Mouse (Mus musculus) fibroblast of lung, adult 2 months (primary cell): ENCODE results near the gene Sestd1.

Experiments used
- DNase-seq: peaks from one replicate; pipeline ENCODE4 v3.0.0-alpha.2; 2011; ENCODE audit warnings: low read depth

Sestd1 gene

DNA sequence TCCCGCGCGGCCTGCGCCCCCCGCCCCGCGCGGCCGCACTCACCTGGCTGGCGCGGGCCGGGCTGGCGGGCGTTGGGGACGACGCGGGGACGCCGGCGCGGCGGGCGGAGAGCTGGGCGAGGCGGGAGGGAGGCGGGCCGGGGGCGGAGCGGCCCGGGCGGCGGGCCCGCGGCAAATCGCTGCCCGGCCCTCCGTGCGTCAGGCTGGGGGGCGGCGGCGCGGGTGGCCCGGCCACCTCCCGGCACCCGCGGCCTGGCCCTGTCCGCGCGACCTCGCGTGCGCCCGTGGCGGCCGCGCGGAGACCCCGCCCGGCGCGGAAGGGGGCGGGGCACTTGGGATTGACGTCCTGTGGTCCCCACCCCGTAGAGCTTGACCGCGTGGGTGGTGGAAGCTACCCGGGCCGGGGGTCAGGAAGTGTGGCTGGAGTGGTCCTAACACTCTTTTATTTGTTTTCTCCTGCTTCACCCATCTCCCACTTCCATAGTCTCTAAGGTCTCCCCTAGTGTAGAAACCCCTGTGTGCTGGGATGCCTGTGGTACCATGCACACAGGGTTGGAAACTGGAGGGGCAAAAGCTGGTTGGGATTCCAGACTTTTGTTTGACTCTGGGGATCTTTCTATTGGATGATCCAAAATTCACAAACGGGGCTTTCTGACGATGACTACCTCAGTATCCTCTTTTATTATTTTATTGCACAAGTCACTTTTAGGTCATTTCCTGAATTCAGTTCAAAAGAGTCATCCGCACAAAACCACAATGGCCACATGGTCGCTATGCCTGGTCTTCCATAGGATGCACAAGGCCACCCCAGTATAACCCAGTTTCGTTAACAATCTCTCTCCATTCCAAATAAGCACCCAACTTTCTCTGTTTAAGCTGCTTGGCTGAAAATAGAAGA, at the start of gene Sestd1:
Sestd1 (minus strand) TSS at position 81 of the 898 bp plus-strand sequence.
- no peak for DNase-seq

DNA sequence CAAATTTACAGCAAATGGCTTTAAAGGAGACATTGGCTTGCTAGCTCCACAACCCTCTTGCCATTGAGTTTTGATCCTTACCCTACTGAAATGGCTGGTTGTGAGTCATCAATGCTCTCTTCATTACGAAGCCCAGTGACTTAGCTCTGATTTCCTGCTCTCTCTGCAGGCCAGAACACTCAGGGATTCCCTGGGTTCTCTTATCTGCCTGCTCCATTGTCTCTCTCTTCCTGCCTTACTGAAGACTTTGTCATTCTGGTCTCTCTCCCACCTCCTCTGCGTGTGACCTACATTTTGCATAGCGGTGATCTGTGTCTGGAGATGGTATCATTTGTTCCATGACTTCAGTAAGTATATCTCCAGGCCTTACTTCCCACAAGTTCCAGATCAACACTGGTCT, 46.9 kb upstream of the Sestd1 start:
- no peak for DNase-seq

DNA sequence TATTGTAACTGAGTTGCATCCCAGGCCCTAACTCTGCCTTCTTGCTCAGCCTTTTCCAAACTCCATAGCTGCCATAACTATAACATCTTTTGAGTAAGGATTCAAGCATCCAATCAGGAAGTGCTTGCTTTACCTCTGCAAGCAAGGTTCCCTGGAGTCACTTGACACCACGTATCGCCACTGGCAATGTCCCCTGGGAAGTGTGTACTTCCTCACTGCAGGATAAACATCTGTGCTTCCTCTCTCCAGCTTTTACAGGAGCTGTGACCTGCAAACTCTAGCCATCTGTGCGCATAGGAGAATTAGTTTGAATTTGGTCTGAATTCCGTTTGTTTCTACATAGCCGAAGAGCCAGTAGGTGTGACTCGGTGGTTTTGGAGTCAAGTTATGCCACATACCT, 43.3 kb upstream of the Sestd1 start:
- no peak for DNase-seq

DNA sequence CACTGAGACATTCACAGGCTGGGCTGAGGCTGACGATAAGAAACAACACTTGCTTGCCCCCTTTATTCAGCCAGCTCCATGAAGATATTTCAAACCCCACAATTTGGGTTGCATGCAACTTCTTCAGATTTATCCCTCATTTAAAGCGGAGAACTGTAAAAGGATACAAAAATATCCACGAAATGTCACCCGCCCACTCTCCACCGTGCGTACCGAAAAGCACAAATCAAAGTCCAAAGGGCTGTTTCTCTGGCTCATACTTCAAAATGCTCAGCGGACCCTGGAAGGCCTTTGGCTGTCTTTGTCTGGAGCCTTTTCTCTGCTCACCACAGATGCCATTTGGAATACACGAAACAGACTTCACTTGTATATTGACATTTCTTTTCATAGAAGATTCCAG, 42.8 kb upstream of the Sestd1 start:
- DNase-seq: no peak

DNA sequence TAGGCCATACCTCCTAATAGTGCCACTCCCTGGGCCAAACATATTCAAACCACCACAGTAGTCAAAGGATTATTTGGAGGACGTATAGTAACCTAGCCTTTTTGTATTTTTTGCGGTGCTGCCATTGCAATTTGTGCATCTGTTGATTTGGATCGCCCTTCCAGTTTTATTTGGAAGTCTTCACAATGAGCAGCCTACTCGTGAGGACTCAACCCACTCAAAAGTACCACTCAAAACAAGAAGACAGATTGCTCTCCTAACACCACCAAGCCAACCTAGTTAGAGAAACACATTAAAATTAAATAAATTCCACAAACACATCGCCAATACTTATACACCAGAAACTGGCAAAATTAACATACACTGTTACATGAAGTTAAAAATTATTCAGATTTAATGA, 38.8 kb upstream of the Sestd1 start:
- no peak for DNase-seq

DNA sequence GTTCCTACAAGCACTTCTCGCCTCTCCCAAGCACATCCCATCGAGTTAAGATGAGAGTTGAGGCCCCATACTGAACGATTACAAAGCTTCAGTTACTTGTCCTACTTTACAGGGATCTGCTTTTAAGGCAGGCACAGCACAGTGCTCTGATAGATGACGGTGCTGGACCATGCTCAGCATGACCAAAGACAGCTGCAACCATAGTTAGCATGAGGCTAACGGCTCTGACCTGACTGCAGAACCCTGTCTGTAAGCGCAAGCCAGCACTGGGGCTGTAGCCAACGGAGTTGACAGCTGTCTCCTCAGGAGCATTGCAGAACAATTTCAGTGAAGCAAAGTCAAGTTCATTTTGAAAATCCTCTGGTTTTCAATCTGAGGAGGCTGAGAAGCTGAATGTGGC, 36.6 kb upstream of the Sestd1 start:
- DNase-seq: no peak

DNA sequence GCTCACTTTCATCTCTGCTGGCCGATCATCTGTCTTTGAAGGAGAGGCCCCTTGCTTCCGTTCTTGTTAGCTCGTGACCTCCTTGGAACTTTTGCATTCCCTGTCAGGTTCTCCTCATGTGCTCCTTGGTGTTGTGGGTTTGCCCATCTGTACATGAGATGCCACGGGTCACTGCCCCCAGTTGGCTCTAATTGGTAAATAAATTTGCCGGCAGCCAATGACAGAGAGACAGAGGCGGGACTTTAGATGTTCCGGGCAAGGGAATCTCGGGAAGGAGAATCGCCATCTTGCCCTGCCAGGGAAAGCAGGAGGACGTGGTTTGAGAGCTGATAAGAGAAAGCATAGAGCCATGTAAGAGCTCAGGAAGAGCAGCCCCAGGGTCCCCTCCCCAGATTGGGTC, 33.5 kb upstream of the Sestd1 start:
- DNase-seq: no peak

DNA sequence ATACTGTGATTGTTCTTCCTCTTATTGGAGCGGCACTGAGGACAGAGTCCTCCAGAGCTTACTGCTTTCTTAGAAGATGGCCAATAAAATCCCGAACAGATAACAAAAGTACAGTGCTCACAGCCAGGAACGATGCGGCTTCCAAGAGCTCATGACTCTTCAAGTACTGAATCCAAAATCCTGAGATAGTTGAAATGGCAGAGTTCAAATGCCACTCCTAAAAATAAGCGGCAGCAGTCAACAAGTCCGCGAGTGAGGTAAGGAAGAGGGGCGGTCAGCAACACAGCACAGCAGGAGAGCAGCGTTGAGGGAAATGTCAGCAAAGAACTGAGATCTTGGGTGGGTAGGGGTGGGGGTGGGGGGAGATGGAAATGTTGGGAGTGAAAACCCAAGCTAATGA, 32.2 kb upstream of the Sestd1 start:
- no peak for DNase-seq

DNA sequence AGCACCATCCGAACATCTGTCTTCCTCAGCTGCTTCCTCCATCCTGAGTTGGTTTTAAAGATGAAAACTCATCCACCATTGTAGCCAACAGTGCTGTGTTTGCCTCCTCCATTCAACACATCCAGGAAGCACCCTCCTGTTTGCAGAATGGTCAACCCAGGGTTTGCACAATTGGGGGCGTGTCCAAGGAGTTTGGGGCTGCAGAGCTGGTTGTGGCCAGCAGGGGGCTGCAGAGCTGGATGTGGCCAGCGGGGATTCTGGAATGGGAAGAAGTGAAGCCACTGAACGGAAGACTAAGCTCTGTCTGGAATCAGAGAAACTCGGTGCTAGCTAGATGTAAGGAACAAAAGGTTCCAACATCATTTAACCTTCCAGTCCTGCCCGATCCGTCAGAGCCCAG, 28.9 kb upstream of the Sestd1 start:
- no peak for DNase-seq

DNA sequence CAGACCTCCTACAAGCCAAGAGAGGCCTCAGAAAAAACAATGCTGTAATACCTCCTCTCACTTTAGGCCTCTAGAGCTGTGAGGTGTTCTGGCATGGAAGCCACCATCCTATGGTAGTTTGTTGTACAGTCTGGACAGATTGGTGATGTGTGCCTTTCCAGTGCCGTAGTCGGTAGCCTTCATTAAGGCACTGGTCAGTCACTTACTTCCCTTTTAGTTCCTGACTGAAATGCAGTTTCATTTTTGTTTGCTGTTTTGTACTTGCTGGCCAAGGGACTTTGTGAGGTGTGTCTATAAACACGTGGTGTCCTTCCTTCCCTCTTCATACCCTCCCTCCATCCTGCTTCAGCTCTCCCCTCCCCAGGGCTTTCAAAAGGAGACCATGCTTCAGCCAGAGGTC, 24.1 kb upstream of the Sestd1 start:
- no peak for DNase-seq

DNA sequence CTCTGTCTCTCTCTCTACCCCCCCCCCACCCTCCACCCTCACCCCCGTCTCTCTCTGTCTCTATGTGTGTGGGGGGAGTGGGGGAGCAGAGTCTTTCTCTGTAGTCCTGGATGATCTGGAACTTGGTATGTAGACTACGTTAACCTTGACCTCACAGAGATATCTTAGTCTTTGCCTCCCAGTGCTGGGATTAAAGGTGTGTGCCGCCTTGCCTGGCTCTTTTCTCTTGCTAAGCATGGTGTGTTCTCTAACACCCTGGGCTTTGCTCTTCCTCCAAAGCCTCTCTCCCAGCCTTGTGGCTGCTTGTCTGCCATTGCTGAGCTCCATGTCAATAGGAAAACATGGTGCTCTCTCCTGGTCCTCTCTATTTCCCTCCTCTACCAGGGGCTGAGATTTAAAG, 23.3 kb upstream of the Sestd1 start:
- no peak for DNase-seq

DNA sequence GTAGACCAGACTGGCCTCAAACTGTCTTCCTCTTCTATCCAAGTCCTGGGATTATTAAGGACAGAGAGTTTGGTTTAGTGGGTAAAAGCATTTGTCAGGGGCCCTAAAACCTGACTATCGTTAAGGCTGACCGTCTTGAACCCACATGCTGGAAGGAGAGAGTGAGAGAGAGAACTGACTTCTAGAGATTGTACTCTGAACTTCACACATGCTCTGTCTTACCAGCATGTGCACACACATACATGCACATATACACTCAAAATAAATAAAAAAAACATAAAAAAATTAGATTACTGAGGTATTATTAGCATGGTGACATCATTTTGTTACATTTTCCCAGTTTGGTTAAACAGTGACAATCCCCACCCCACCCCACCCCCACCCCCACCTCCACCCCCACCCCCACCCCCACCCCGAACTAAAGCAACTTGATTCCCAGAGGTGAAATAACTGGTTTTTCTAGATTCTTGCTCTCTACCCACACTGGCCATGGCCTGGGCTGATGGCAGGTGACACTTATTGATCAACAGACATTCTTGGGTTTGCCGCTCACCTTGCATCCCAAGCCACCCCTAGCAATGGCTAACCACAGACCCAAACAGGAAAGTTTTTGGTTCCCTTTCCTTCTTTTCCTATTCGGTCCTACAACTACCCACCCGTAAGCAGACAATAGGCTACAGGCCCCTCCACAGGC, 22.4 kb upstream of the Sestd1 start:
- no peak for DNase-seq

DNA sequence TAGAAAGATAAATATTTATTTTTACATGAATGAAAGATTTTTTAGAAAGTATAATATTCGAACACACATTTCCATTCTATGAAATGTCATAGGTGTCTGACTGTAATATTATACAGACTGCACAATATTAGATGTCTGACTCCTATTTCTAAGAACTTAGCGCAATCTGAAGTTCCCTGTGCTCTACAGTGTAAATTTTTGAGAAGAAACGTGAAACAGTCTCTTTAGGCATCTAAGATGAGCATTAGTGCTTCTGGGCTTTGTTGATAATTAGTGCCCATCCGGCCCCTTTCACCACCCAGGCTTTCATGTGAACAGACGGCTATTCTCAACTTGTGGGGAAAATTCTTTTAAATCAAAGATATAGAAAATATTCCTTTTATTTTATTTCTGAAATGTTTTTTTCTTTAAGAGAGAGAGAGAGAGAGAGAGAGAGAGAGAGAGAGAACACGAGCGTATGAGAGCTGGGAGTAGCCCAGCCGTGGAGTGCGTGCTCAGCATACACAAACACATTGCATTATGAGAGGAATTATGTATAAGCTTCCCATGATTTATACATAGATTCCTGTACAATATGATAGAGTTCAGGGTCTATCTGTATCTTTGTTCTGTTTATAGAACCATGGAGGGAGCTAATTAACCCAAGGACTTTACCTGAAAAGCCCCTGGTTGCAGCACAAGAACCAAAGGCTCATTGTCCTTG, 21.4 kb upstream of the Sestd1 start:
- DNase-seq: no peak

DNA sequence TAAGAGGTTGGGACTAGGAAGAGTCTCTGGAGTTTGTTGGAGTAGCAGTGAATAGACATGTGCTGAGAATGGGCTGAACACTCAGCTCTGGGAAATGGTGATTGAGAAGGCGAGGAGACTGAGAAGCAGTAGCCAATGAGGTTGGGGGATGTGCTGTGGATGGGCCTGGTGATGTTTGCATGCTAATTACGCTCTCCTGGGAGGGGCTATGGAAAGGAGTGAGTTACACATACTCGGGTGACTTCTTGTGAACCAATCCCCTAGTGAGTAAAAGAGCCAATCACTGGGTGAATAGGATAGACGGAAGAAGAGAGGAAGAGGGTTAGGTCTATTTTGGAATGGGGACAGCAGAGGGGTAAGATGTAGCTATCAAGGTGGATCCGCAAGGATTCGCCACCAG, 9.3 kb upstream of the Sestd1 start:
- DNase-seq: no peak

DNA sequence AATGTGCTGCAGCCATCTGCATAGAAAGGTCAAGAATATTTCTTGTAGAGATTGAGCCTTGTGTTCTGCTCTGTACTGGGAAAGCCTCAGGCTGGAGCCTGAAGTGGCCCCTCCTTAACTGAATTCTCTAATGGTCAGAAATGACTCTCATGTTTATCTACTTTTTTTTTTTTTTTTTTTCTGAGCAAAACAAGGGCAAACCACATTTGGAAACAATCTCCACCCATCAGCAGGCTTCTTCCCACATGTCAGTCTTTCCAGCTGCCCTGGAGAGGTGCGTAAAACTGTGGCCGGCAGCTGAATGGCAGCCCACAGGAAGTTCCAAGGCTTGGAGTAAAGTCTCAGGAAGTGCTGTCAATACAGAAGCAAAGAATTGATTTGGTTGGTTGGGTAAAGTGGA, 6.4 kb upstream of the Sestd1 start:
- peak; percentile 51 for DNase-seq

DNA sequence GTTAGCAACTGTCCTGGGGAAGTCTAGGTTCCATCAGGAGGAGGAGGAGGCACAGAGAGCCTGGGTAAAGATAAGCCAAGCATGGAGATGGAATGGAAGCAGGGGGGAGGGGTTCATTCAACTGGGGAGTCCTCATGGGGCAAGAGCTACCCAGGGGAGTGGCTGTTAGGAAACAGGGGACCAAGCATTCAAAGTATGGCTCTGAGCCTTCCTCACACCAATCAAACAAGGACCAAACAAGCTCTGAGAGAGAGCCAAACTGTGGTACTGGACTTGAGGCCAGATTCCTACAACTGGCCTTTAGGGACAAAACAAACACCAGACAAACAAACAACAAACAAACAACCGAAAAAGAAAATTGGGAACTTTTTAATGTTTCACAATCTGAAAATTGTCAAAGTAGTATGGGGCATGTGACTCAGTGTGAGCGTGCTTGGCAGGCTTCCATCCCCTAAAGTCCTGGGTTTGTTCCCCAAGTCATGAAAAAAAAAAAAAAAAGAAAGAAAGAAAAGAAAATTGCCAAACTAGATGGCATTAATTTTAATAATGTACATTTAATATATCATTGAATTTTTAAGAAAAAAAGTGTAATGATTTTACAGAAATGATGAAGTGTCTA, 4.0 kb upstream of the Sestd1 start:
- no peak for DNase-seq

DNA sequence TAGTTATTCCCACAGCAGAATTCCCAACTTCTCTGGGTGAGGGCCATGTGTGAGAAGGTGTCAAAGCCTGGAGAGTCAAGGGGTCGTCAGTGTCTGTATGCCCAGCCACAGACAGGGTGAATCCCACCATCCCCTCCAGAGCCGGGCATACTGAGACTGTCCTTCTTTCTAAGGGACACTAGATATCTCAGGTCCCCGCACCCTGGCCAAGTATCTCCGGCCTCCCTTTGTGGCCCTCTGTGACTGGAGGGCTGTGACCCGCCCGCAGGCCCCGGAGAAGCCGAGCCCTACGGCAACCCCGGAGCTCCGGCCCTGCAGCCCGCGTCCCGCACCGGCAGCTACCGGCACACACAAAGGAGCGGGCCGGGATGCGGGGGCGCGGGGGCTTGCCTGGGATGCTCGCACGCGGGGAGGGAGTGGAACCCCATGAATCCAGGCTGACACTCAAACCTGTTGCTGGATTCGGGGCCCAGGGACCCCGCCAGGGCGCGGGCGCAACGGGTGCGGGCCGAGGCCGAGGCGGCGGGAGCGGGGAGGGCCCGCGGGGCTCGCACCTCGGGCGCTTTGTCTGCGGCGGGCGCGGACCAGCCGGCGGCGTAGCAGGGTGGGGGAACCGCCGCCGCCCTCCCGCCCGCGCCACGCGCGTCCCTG, 406 bp downstream of the Sestd1 start:
- DNase-seq: no peak

DNA sequence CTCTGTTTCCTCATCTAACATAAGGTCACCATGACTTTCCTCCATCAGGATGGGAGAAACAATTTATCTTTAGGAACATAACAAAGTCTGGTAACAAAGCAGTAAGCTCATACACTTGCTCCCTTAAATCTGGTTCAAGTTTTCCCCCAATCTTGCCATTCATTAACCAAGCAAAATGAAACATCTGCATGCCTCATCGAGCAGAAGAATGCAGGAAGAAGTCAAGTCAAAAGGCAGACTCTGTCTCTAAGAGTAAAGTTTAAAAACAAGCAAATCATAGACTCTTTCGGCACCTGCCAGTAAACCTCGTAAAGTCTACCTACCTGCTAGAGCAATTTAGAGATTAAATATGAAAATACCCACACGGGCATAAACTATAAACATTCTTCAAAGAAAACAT, 3.1 kb downstream of the Sestd1 start:
- no peak for DNase-seq

DNA sequence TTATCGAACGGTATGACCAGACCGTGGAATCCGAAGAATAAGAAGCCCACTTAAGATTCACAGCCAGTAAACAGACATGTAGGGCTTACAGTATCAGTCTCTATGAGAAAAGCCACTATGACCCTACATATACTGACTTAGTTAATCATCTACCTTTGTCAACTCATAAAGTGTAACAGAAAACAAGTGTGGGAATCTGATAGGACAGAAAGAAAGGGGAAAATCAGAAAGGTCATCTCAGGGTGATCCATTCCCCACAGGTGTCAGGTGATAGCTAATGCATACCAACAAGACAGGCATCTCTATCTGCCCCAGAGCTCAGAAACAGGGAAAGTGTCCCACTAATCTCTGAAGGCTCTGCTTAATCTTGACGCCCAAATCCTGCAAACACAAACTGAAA, 4.5 kb downstream of the Sestd1 start:
- no peak for DNase-seq

DNA sequence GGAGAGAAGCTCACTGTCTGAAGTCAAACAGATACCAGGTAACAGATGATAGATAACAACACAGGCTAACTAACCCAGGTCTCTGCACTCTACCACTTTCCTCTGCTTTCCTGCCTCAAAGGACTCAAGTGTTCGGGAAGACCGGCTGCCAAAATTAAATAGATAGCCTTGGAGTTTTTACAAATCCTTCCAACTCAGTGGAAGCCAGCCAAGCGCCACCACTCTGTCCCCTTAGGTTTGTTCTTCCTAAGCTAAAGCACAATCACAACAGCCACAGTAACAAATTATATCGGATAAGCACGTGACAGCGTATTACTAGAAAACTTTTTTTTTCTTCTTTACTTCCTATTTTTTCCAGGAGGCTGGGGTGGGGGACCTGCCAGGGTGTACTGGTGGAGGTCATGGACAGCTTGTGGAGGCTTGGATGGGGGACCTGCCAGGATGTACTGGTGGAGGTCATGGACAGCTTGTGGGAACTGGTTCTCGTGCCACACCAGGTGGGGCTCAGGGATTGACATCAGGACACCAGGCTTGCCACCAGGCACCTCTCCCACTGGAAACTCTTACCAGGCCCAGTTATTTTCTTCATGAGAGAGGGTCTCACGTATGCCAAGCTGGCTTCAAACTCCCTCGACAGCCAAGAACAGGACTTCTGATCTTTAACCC, 5.3 kb downstream of the Sestd1 start:
- DNase-seq: no peak

DNA sequence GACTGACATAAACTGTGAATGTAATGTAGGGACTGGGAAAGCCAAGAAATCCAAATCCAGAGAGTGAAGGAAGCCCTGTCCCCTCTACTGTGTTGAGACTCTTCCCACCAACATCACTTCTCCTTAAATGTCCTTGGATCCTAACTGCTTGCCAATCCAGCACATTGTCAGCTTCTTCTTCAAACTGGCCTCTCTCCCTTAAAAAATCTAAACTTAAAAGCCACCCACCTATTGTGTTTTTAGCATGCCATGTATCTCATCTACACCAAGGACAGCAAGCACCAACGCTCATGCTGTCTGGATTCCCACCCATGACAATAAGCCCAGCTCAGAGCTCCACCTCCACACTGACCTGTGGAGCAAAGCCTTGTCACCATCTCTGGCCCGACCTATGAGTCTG, 7.4 kb downstream of the Sestd1 start:
- no peak for DNase-seq

DNA sequence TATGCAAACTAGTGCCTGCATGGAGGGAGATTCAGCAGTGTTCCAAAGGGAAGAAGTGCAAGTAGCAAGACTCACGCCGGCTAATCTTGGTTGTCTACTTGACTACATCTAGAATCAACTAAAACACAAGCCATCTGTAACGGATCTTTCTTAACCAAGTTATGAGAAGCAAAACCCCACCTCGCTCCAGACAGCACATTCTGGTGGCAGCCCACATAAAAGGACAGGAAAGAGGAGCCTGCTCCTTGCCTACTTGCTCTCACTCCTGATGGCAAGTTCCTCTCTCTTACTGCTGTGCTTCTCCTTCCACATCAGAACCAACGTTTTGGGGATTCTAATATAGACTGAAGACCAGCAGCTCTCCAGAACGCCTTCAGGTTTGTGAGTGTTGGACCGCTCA, 9.6 kb downstream of the Sestd1 start:
- DNase-seq: no peak
